Mouse (Mus musculus) liver, postnatal 0 days (tissue): ENCODE data around the gene Dpf3. TPM values are rescaled to one million over a fixed set of nuclear protein-coding genes. Genes with fewer than 3 reads are reported as not detected.

Experiments used
- ATAC-seq: fragments of 200-750 bp; cut with Nextera tagmentation; 2 replicates; pipeline ENCODE4 v1.8.0; 2017; ENCODE audit warnings: mild to moderate bottlenecking, moderate library complexity
- DNase-seq: peaks from one replicate; pipeline ENCODE4 v3.0.0-alpha.2; 2016
- H3K27ac ChIP-seq: fragments of 300-500 bp; sonication (generic); 2 replicates; pipeline ENCODE4 v1.5.1; 2014; ENCODE audit warnings: antibody characterized with exemption, moderate library complexity, mild to moderate bottlenecking, low read depth
- H3K27me3 ChIP-seq: fragments of 300-500 bp; sonication (generic); 2 replicates; pipeline ENCODE4 v1.6.1; 2014; ENCODE audit warnings: low read length, control low read depth, mixed read lengths; ENCODE audit not compliant: insufficient read depth
- H3K36me3 ChIP-seq: fragments of 300-500 bp; sonication (generic); replicated peaks from 2 replicates; pipeline ENCODE4 v1.6.1; 2014; ENCODE audit warnings: mild to moderate bottlenecking, control low read depth, low read length, moderate library complexity, mixed read lengths; ENCODE audit not compliant: insufficient read depth
- H3K4me1 ChIP-seq: fragments of 300-500 bp; sonication (generic); 2 replicates; pipeline ENCODE4 v1.6.1; 2014; ENCODE audit warnings: antibody characterized with exemption, mild to moderate bottlenecking, control low read depth; ENCODE audit not compliant: insufficient read depth
- H3K4me2 ChIP-seq: fragments of 300-500 bp; sonication (generic); 2 replicates; pipeline ENCODE4 v1.6.1; 2014; ENCODE audit warnings: low read depth, mild to moderate bottlenecking, low read length, moderate library complexity, mixed read lengths
- H3K4me3 ChIP-seq: fragments of 300-500 bp; sonication (generic); 2 replicates; pipeline ENCODE4 v1.5.1; 2014; ENCODE audit warnings: low read depth, low read length
- H3K9ac ChIP-seq: fragments of 300-500 bp; sonication (generic); replicated peaks from 2 replicates; pipeline ENCODE4 v1.6.1; 2014; ENCODE audit warnings: mild to moderate bottlenecking, moderate library complexity
- H3K9me3 ChIP-seq: fragments of 300-500 bp; sonication (generic); 2 replicates; pipeline ENCODE4 v1.6.1; 2016; ENCODE audit warnings: mild to moderate bottlenecking, control low read depth, low read length, mixed read lengths
- CTCF ChIP-seq: sonication (generic); IDR thresholded peaks from 2 replicates; pipeline ENCODE4 v1.5.1; 2016; ENCODE audit warnings: antibody characterized with exemption, low read depth
- EP300 ChIP-seq: IDR thresholded peaks from 2 replicates; pipeline ENCODE4 v1.6.1; 2016; ENCODE audit warnings: antibody characterized with exemption, low read depth, mild to moderate bottlenecking
- WGBS: fragments of 180-500 bp; shearing (Covaris S2); extraction: QIAGEN DNeasy Blood & Tissue Kit; methylation state at CpG from one replicate; pipeline ENCODE4 v1.1.7; 2014; ENCODE audit not compliant: insufficient replicate concordance; 5-methylcytosine and 5-hydroxymethylcytosine counted together
- polyA plus RNA-seq: library from polyadenylated mRNA; unstranded; fragments of >200 nt; fragmentation: Nextera tagmentation; extraction: Ambion mirVana; gene quantifications from 2 replicates; pipeline ENCODE4 v1.2.1, GENCODE M21; 2015

The Dpf3 gene
- polyA plus RNA-seq, 1 experiment from 2014 or later, result 7.5 TPM

- 84% methylated on average over 7 of the region's 7 CpGs for WGBS
- Histone ChIP-seq H3K9ac (no peak overlapping the region), H3K27me3 (no peaks in the 10 kb centered on the region), H3K4me2 (peak overlapping the region; percentile 76), H3K4me3 (no peak overlapping the region), H3K27ac (peak overlapping the region; percentile 90; the same call in 1 of the 2 replicates), H3K4me1 (peaks cover 55% of the 10 kb centered on the region), H3K36me3 (no peaks in the 10 kb centered on the region), H3K9me3 (peaks cover 5% of the 10 kb centered on the region; the same call in 1 of the 2 replicates)
- no peak for DNase-seq
- TF ChIP-seq EP300, result no peak
- TF ChIP-seq CTCF, result no peak
- ATAC-seq, result no peak
These were observed 61.8 kb downstream of the Dpf3 start for GRCm38 (mm10) chr12:83425736-83426135.

GRCm38 (mm10) chr12:83424720-83425444, 62.6 kb downstream of the Dpf3 start:
- peaks cover 50% of the 10 kb centered on the region for H3K4me1 ChIP-seq
- ATAC-seq (peak; percentile 79), DNase-seq (peak; percentile 75)
- peak overlapping the region; percentile 40 for H3K4me3 ChIP-seq
- peak overlapping the region; percentile 76 for H3K4me2 ChIP-seq
- no peaks in the 10 kb centered on the region for H3K36me3 ChIP-seq
- peak overlapping the region; percentile 67 for H3K9ac ChIP-seq
- TF ChIP-seq EP300 (peak; percentile 88), CTCF (no peak)
- H3K27ac ChIP-seq, result peak overlapping the region; percentile 90
- 34% methylated on average over 11 of the region's 11 CpGs for WGBS
- H3K27me3 ChIP-seq, result no peaks in the 10 kb centered on the region
- peaks cover 5% of the 10 kb centered on the region; the same call in 1 of the 2 replicates for H3K9me3 ChIP-seq

DNA sequence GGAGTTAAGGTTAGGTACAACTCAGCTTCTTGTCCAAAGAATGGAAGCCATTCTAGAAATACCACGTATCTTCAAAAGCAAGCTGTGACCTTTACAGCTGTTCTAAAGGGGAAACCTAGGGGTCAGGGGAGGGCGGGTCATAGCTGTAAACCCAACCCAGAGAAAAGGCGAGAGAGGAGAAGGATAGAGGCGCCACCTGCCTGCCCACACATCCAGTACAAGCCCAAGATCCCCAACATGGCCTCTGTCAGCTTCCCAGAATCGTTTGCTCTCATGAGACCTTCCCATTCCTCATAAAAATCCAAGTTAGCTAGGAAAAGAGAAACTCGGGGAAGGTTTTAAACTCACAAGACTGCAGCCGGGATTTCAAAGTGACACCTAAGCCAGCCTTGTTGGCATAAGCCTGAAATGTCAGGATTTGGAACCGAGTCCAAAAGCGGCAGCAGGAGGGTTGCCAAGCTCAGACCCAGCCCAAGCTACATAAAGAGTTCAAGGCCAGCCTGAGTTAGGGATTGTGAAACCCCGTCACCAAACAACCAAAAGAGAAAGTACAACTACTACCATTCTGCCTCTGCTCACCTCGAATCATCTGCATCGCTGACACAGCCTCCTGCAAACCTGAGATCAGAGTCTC, 63.3 kb downstream of the Dpf3 start:
- Histone ChIP-seq H3K9ac (peak overlapping the region; percentile 67), H3K27ac (peak overlapping the region; percentile 90), H3K9me3 (peaks cover 5% of the 10 kb centered on the region; the same call in 1 of the 2 replicates), H3K4me1 (peaks cover 47% of the 10 kb centered on the region), H3K27me3 (no peaks in the 10 kb centered on the region), H3K4me2 (peak overlapping the region; percentile 76), H3K36me3 (no peaks in the 10 kb centered on the region), H3K4me3 (peak overlapping the region; percentile 40)
- ATAC-seq, result peak; percentile 78
- DNase-seq, result peak; percentile 58
- 51% methylated on average over 12 of the region's 12 CpGs for WGBS
- TF ChIP-seq EP300 (no peak), CTCF (peak; percentile 63)

DNA sequence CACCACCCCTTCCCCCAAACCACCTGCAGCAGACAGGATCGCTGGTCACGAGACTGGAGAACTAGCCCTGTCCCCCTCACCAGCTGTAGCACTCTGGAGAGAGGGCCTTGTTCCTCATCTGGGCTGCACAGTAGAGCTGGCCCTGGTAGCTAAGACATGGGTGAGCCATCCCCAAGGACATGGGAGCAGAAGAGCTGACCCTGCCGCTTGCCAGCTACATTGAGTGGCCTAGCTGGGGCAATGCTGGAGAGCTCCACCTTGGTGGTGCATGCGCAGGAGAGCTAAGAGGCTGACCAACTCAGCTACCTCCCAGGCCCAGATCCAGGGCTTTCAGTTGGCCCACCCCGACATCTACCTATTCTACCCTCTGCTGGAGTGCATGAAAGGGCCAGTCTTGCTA, 67.2 kb downstream of the Dpf3 start:
- TF ChIP-seq EP300 (no peak), CTCF (no peak)
- no peak for DNase-seq
- WGBS, result 81% methylated on average over 5 of the region's 5 CpGs

GRCm38 (mm10) chr12:83415207-83415606, 72.3 kb downstream of the Dpf3 start:
- Histone ChIP-seq H3K4me2 (no peak overlapping the region), H3K9ac (no peak overlapping the region), H3K27ac (no peak overlapping the region), H3K4me1 (no peaks in the 10 kb centered on the region), H3K36me3 (no peaks in the 10 kb centered on the region), H3K9me3 (no peaks in the 10 kb centered on the region), H3K4me3 (no peak overlapping the region), H3K27me3 (no peaks in the 10 kb centered on the region)
- TF ChIP-seq CTCF (no peak), EP300 (no peak)
- ATAC-seq (no peak), DNase-seq (no peak)
- 85% methylated on average over 4 of the region's 4 CpGs for WGBS

More for the DNA sequence above, 67.2 kb downstream of the Dpf3 start:
- Histone ChIP-seq H3K36me3 (no peaks in the 10 kb centered on the region), H3K4me3 (no peak overlapping the region), H3K27me3 (no peaks in the 10 kb centered on the region), H3K27ac (no peak overlapping the region), H3K4me1 (peaks cover 23% of the 10 kb centered on the region), H3K4me2 (no peak overlapping the region), H3K9ac (no peak overlapping the region), H3K9me3 (peaks cover 5% of the 10 kb centered on the region; the same call in 1 of the 2 replicates)
- no peak for ATAC-seq

DNA sequence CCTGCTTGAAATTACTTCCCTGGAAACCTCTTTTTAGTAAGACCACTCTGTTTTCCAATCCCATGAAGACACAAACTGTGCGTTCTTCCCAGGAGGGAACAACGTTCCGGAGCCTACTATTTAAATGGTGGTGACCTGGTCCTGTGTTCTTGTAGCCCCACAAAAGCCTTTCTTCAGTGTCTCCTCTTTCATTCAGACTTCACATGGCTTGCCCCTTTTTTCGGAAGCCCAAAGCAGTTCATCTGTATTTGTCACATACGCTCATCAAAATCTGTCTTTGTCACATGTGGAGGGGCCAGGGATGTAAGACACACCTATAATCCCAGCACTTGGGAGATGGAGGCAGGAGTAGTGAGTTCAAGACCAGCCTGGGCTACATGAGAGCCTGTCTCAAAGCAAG, 73.8 kb downstream of the Dpf3 start:
- Histone ChIP-seq H3K27me3 (no peaks in the 10 kb centered on the region), H3K9me3 (no peaks in the 10 kb centered on the region), H3K4me3 (no peak overlapping the region), H3K4me1 (no peaks in the 10 kb centered on the region), H3K4me2 (no peak overlapping the region), H3K9ac (no peak overlapping the region), H3K27ac (no peak overlapping the region), H3K36me3 (no peaks in the 10 kb centered on the region)
- 91% methylated on average over 5 of the region's 5 CpGs for WGBS
- ATAC-seq (no peak), DNase-seq (no peak)
- TF ChIP-seq EP300, result no peak
- no peak for TF ChIP-seq CTCF
